Mouse (Mus musculus) kidney, postnatal 4 days (tissue): Measurements from ENCODE around the gene Atp9a.

Source experiments
- DNase-seq, 2 experiments: peaks; one replicate each; pipeline ENCODE4 v3.0.0; 2021; ENCODE audit warnings: mixed read lengths in 2 of 2

The Atp9a gene

DNA sequence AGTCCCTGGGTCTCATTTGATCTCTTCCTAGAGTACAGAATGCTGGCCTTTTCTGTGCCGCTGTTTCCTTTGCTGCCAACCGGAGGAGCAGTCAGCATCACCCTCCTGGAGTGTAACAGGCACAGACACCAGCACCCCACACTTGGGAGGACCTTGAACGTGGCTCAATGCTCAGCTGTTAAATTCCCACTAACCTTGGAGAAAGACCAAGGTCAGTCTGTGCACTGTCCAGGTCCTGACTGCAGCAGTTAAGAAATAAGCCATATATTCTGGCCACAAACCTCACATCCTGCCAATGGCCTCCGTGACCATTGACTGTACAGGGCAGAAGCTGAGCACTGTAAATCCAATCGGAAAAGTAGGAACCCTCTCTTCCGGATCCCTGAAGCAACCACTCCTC is 148.5 kb downstream of the Atp9a start:
- DNase-seq: no peak

DNA sequence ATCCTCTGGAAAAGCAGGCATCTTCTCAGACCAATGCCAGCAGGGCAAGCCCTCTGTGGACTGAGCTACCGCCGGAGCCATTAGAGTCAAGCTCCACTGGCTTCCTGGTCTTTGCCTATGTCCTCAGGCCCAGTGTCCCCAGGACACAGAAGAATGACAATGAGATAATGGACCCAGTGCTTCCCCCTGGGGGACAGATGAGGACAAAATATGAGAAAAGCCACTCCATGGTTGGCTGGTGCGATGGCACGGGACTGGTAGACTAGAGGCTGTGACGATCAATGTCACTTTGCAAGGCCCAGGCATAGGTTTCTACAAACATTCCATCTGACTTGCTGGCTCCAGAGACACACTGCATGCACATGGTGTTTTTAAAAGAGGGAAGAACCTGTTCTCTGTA is 149.2 kb downstream of the Atp9a start:
- DNase-seq: peak; percentile 48 to 57

DNA sequence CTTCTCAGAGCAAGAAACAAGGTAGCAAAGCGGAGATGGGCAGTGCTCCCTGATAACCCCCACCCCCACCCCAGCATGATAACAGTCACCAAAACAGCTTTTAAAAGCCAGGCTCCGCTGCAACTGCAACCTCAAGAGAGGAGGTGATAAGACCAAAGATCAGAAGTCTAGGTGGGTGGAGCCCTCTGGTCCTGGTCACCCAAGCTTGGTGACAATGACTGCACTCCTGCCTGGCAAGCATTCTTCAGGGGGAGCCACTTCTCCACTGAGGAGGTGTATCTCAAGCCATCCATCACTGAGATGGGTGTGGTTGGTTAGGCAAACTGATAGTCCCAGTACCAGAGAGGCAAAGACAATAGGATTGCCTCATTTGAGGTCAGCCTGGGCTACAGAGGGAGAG is 151.1 kb downstream of the Atp9a start:
- no peak for DNase-seq

DNA sequence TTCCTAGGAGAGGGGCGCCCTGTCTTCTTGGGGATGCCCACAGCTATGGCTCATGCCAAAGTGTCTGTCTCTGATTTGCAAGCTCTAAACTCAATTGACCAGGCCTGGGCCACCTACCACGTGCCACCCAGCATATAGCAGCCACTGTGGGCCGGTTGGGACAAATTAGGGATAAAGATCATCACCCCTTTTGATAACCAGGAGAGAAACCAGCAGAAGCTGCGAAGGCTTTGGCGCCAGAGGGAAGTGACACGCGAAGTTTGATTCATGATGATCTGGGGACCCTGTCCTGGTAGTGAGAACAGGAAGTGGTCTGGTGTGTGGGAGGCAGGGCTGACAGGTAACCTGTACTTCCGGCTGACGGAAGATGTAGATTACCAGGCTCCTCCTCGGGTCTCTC is 151.7 kb downstream of the Atp9a start:
- DNase-seq: no peak

DNA sequence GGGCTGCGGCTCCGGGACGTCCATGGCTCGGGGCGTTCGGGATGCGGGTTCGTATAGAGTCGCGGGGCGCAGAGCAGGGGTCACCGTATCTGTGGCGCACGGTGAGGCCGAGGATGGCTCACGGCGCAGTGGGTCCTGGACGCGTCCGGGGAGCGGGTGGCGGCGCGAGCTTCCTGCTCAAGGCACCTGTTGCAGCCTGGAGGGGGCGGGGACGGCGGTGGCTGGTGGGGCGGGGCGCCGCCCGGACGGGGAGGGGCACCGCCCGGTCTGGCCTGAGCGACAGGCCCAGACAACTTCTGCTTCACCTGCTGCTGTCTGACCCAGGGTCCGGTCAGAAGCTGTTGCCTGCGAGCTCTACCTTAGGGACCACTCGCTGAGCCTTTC is 152.0 kb downstream of the Atp9a start:
- peak; percentile 78 to 86 for DNase-seq

DNA sequence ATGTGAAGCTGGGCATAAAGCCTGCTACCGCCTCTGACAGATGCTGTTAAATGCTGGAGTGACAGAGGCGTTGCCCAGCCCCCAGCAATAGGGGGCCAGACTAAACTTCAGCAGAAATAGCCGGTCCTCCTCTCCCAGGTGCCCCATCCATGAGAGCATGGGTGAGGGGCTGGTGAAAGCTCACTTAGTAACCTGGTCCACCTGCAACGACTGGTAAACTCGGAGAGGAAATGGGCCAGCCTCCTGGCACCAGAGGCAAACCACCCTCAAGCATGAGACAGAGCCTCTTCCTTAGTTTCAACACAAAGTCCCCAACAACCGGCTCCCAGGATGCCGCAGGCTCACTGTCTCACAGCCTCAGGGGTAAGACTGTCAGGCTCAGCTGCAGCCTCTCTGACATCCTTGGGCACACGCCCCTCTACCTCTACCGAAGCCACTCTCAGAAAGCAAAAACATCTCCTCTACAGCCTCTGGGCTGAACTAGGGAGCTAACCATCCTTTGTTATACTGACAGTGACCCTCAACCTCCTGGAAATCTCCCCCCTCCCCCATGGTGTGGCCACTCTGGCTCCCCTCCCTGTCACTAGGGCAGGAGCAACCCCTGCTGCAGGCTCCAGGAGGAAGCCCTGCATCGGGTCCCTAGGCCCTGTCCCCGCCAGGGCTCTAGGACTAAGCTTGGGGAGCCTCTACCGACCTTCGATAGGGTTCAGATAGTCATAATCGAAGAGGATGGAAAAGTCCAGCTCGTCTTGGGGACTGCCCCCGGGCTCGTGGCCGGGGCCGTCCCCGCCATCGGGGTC is 152.6 kb downstream of the Atp9a start:
- peak in 1 of 2 experiments; percentile 48 for DNase-seq

DNA sequence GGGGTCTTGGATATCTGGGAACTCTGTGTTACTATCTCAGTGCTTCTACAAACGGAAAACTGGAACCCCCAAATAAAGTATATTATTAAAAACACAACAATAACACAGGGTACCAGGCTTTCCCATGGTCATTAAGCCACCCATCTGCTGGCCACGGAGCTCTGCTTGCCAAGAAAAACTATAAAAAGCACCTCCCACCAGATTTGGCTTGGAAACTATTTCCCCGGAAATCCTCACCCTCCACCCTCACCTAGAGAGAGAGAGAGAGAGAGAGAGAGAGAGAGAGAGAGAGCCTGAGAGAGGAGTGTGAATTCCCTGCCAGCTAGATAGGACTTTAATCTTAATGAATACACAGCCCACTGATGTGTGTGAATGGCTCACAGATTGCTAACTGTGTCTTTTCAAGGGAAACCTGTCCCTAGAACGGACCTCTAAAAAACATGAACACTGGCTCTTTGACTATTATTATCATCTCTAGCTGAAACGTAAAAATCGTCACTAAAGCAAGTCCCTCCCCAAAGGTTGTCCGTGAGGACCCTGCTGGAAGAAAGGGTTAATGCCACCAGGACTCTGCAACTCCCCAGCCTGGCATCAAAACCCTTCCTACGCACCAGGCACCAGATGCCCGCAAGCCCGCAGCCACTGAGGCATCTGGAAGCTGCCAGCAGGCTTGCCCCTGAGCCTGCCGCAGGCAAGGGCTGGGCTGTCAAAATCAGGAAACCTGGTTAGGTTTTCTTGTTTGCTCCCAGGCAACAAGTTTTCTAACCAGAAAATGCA is 153.4 kb downstream of the Atp9a start:
- DNase-seq: no peak

DNA sequence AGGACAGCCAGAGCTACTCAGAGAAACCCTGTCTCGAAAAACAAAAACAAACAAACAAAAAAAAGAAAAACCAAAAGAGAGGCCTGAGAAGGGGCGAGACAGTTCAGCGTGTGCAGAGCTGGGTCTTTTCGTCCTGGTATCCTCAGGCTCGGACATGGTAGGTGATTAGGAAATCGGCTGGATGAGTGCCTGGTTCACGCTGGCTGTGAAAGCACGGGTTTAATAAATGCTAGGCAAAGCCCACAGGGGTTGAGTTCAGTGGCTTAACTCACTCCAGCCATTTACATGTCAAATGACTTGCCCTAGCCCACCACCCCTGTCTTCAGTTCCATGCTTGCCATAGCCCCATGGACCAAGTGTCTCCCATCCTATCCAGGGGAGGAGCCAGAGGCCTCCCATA is 155.1 kb downstream of the Atp9a start:
- DNase-seq: no peak

DNA sequence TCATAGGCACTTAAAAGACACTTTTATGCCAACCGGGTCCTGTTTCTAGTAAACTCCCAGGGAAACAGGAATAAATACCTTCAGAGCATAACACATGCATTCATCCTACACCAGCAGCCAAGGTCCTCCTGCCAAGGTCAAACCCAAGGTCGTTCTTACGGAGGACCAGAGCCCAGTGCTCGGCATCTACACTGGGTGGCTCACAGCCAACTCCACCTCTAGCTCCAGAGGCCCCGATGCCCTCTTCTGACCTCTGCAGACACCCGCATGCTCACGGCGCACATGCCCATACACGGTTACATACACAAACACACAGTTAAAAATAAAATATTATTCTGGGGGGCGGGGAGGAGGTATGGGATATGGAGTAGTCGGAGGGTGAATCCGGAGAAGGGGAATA is 155.7 kb downstream of the Atp9a start:
- DNase-seq: no peak

DNA sequence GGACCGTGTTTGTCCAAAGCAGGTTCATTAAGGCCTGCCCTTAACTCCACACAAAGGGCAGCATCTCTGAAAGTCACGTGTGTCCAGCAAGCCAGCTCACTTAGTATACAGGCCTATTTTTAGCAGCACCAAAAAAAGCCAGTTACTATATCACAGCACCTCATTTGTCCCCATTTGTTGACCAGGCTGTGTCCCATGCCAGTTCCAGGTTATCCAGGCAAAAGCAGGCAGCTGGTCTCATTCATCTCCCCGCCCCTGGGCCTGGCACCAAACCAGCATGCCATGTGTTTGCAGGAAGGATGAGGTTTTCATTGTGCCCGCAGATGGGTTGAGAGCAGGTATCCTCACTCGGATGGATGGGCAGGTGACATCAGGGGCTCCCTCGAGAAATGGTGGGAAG is 157.4 kb downstream of the Atp9a start:
- DNase-seq: no peak
